Mouse (Mus musculus): Measurements from ENCODE around the gene Efcab1.

Gene Efcab1

GRCm38 (mm10) chr16:14992461-14993107 lies 86.2 kb downstream of the Efcab1 start:
- in situ Hi-C loops (cut with MboI, MseI): no loop called here

GRCm38 (mm10) chr16:15014724-15015123 lies 108.3 kb downstream of the Efcab1 start:
- in situ Hi-C loops (cut with MboI, MseI): no loop called here
